Comparison of ENCODE assay signal across 11 mouse cellular contexts in the genomic region with DNA sequence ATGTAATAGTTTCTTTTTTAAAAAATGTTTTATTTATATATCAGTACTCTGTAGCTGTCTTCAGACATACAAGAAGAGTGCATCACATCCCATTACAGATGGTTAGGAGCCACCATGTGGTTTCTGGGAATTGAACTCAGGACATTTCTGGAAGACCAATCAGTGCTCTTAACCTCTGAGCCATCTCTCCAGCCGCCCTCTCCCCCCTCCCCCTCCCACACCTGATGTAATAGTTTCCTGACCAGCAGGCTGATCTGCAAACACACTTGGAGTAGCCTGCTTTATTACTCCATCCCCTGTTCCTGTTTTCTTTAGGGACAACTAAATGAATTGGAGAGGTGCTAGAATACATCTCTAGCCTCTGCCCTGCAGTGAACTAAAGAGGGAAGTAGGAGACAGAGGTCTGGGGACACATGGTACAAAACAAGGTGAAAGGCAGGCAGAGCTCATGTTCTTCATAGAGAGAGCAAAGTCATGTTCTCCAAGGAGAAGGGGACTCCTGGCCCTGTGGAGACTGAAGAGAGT. TPM values are rescaled to one million over a fixed set of nuclear protein-coding genes. Genes with fewer than 3 reads are reported as not detected.
"Had no signal": no experiment of that assay in that cellular context is flagged by ENCODE, and none has a peak within 500 bp of the region (broad histone marks: within the 10 kb centered on the region; RNA-seq: fewer than 3 reads in every experiment).

No protein-coding gene starts in this region.

- ATAC-seq: intestine, embryonic 15.5 days; midbrain, embryonic 13.5 days had no signal

- DNase-seq: kidney, adult 18-20 months; kidney, postnatal 14 days; lung, embryonic 14.5 days; right cerebral cortex, adult 18-20 months; right cerebral cortex, postnatal 25 days; thymus, postnatal 36 days had no signal

RNA-seq across cellular contexts. Expression of a gene that starts 20.3 kb away (rescaled TPM):
- total RNA-seq: left cerebral cortex, postnatal 36 days; liver, adult 2 months; midbrain, postnatal 0 days had no signal

RNA-seq across cellular contexts. Expression of a gene that starts 32.9 kb away (rescaled TPM):
- total RNA-seq: liver, adult 2 months; midbrain, postnatal 0 days had no signal

RNA-seq across cellular contexts. Expression of a gene that starts 51.4 kb away (rescaled TPM):
- total RNA-seq: left cerebral cortex, postnatal 36 days; liver, adult 2 months; midbrain, postnatal 0 days had no signal
